Mouse (Mus musculus) myocyte (in vitro differentiated cells): Measurements from ENCODE around the gene Arhgef28.

Experiments used
- CEBPB ChIP-seq: IDR thresholded peaks from 2 replicates; pipeline ENCODE4 v1.6.1; 2011; ENCODE audit warnings: mild to moderate bottlenecking, moderate library complexity; ENCODE audit not compliant: poor library complexity, insufficient read depth, severe bottlenecking
- E2F4 ChIP-seq: IDR thresholded peaks from one replicate; pipeline ENCODE4 v1.6.1; 2011; ENCODE audit warnings: mild to moderate bottlenecking, control low read depth, moderate library complexity; ENCODE audit not compliant: insufficient read depth
- MYOD1 ChIP-seq, 3 experiments: IDR thresholded peaks; one replicate each; pipeline ENCODE4 v1.6.1; 2011; ENCODE audit warnings: control low read depth in 2 of 3, low read depth in 2 of 3, mild to moderate bottlenecking in 2 of 3, moderate library complexity in 1 of 3; ENCODE audit not compliant: insufficient read length in 2 of 3, control insufficient read depth in 1 of 3
- MYOG ChIP-seq, 3 experiments: IDR thresholded peaks; one replicate each; pipeline ENCODE4 v1.6.1; 2011; ENCODE audit warnings: control low read depth in 2 of 3, low read depth in 2 of 3, mild to moderate bottlenecking in 2 of 3; ENCODE audit not compliant: insufficient read length in 2 of 3, control insufficient read depth in 1 of 3, insufficient read depth in 1 of 3
- POLR2A ChIP-seq: IDR thresholded peaks from one replicate; pipeline ENCODE4 v1.6.1; 2011; ENCODE audit warnings: low read depth, mild to moderate bottlenecking, control low read depth, moderate library complexity; ENCODE audit not compliant: insufficient read length
- POLR2AphosphoS2 ChIP-seq: IDR thresholded peaks from one replicate; pipeline ENCODE4 v1.6.1; 2011; ENCODE audit warnings: low read depth, control low read depth; ENCODE audit not compliant: insufficient read length
- TCF12 ChIP-seq: IDR thresholded peaks from one replicate; pipeline ENCODE4 v1.6.1; 2011; ENCODE audit warnings: mild to moderate bottlenecking, control low read depth; ENCODE audit not compliant: poor library complexity, insufficient read depth, severe bottlenecking
- USF1 ChIP-seq: IDR thresholded peaks from one replicate; pipeline ENCODE4 v1.6.1; 2011; ENCODE audit warnings: low read depth, mild to moderate bottlenecking, control low read depth, moderate library complexity

- TF ChIP-seq E2F4 = no peak
- no peak for TF ChIP-seq TCF12
- TF ChIP-seq POLR2A = no peak
- no peak for TF ChIP-seq POLR2AphosphoS2
- no peak for TF ChIP-seq MYOD1 (IDR thresholded peaks at IDR 0.05; ENCODE audit: control insufficient read depth in 1 of 3, insufficient read length in 2 of 3, low read depth in 2 of 3)
- TF ChIP-seq MYOG (IDR thresholded peaks at IDR 0.05; ENCODE audit: control insufficient read depth in 1 of 3, insufficient read depth in 1 of 3, insufficient read length in 2 of 3, low read depth in 2 of 3) = no peak
- TF ChIP-seq USF1 = no peak
- no peak for TF ChIP-seq CEBPB
Observed at GRCm38 (mm10) chr13:98121993-98122392, 84.2 kb downstream of the Arhgef28 start.
